Mouse (Mus musculus): ENCODE measurements around the gene Mid1.
"Not testable (repeated sequence)": the region's sequence is repeated elsewhere in the genome, so short reads cannot be mapped to it uniquely, and the experiment has no call there.

Gene Mid1

DNA sequence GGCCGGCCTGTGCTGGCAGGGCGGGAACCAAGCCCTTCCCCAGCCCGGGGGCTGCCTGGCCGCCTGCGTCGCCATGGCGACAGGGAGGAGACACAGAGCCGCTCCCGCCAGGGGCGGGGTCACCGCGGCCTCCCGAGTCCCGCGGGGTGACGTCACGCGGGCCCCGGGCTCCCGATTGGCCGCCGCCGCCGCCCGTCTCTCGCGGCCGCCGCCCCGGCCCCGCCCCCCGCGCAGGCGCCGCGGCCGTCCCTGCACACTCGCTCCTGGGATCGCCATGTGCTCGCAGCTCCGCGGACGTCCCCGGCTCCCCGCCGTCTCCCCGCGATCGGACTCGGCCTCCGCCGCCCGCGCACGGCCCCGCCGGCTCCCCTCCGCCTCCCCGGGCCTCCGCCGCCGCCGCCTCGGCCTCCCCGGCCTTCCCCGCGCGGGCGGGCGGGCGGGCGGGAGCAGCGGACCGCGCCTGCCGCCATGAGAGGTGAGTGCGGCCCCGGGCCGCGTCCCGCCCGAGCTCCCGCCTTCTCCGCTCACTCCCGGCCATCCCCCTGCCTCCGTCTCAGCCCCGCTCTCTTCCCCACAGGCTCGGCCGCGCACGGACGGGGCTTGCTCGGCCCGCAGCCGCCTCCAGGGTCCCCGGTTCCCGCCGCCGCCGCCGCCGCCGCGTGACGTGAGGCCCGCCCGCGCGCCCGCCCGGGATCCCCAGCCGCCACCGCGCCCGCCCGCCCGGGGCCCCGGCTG lies 324.2 kb downstream of the Mid1 start, which contains the start of gene Gm21887:
Gm21887 (plus strand) TSS at position 644 of the 735 bp plus-strand sequence.
- ATAC-seq (ENCODE audit: insufficient number of reproducible peaks, low FRiP score, low TSS enrichment), result peak; percentile 77

DNA sequence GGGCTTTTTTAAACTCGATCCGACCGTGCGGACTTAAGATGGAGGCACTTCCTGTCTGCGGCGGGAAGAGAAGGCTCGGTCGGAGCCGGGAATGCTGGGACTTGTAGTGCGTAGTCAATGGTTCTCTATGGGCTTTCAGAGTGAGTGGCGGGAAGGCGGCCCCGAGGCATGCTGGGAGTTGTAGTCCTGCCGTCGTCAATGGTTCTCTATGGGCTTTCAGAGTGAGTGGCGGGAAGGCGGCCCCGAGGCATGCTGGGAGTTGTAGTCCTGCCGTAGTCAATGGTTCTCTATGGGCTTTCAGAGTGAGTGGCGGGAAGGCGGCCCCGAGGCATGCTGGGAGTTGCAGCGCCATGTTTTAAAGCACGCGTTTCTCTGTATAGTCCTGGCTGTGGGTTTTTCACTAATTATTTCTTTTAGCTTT lies 324.8 kb downstream of the Mid1 start:
- ATAC-seq (ENCODE audit: insufficient number of reproducible peaks, low FRiP score, low TSS enrichment), result peak; percentile 90

DNA sequence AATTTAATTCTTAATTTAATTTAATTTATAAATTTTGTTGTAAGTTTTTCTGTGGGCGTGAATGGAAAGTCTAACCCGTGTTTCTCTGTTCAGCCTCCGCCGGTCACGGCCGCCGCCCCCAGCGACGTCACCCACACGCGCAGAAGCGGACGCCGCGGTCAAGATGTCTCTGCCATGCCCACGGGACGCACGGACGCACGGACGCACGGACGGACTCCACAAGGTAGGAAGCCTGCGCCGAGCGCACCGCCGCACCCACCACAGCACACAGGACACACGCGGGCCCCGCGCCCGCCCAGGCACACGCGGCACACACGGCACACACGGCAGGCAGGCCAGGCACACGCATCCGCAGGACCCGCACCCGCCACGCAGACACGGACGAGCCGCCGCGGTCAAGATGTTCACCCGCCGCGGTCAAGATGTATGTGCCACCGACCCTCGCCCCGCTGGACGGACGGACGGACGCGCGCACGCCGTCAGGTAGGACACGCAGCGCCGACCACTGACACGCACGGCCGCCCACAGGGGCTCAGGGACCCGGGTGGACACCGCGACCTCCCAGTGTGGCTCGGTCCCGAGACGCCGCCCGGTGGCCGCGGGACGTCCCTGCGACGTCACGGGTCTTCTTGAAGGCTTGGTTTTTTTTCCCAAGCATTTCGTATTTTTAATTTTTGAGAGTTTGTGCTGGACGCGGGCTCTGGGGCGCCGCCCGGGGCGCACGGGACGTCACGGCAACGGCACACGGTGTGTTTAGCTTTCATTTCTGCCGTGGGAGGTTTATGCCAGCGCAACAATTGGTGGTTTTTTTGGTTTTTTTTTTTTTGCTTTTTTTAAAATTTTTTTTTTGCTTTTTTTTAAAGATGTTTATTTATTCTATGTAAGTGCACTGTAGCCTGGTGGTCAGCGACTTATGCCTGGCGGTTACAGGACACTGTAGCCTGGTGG lies 325.9 kb downstream of the Mid1 start:
- ATAC-seq (ENCODE audit: insufficient number of reproducible peaks, low FRiP score, low TSS enrichment), result peak; percentile 63

DNA sequence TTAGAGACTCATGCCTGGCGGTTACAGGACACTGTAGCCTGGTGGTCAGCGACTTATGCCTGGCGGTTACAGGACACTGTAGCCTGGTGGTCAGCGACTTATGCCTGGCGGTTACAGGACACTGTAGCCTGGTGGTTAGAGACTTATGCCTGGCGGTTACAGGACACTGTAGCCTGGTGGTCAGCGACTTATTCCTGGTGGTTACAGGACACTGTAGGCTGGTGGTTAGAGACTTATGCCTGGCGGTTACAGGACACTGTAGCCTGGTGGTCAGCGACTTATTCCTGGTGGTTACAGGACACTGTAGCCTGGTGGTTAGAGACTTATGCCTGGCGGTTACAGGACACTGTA lies 326.5 kb downstream of the Mid1 start:
- ATAC-seq (ENCODE audit: insufficient number of reproducible peaks, low FRiP score, low TSS enrichment), result not testable (repeated sequence)

DNA sequence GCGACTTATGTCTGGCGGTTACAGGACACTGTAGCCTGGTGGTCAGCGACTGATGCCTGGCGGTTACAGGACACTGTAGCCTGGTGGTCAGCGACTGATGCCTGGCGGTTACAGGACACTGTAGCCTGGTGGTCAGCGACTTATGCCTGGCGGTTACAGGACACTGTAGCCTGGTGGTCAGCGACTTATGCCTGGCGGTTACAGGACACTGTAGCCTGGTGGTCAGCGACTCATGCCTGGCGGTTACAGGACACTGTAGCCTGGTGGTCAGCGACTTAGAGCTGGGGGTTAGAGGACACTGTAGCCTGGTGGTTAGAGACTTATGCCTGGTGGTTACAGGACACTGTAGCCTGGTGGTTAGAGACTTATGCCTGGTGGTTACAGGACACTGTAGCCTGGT lies 328.4 kb downstream of the Mid1 start:
- not testable (repeated sequence) for ATAC-seq (ENCODE audit: insufficient number of reproducible peaks, low FRiP score, low TSS enrichment)

DNA sequence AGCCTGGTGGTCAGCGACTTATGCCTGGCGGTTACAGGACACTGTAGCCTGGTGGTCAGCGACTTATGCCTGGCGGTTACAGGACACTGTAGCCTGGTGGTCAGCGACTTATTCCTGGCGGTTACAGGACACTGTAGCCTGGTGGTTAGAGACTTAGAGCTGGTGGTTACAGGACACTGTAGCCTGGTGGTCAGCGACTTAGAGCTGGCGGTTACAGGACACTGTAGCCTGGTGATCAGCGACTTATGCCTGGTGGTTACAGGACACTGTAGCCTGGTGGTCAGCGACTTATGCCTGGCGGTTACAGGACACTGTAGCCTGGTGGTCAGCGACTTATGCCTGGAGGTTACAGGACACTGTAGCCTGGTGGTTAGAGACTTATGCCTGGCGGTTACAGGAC lies 329.0 kb downstream of the Mid1 start:
- ATAC-seq (ENCODE audit: insufficient number of reproducible peaks, low FRiP score, low TSS enrichment), result not testable (repeated sequence)

DNA sequence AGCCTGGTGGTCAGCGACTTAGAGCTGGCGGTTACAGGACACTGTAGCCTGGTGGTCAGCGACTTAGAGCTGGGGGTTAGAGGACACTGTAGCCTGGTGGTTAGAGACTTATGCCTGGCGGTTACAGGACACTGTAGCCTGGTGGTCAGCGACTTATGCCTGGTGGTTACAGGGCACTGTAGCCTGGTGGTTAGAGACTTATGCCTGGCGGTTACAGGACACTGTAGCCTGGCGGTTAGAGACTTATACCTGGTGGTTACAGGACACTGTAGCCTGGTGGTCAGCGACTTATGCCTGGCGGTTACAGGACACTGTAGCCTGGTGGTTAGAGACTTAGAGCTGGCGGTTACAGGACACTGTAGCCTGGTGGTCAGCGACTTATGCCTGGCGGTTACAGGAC lies 330.9 kb downstream of the Mid1 start:
- not testable (repeated sequence) for ATAC-seq (ENCODE audit: insufficient number of reproducible peaks, low FRiP score, low TSS enrichment)

DNA sequence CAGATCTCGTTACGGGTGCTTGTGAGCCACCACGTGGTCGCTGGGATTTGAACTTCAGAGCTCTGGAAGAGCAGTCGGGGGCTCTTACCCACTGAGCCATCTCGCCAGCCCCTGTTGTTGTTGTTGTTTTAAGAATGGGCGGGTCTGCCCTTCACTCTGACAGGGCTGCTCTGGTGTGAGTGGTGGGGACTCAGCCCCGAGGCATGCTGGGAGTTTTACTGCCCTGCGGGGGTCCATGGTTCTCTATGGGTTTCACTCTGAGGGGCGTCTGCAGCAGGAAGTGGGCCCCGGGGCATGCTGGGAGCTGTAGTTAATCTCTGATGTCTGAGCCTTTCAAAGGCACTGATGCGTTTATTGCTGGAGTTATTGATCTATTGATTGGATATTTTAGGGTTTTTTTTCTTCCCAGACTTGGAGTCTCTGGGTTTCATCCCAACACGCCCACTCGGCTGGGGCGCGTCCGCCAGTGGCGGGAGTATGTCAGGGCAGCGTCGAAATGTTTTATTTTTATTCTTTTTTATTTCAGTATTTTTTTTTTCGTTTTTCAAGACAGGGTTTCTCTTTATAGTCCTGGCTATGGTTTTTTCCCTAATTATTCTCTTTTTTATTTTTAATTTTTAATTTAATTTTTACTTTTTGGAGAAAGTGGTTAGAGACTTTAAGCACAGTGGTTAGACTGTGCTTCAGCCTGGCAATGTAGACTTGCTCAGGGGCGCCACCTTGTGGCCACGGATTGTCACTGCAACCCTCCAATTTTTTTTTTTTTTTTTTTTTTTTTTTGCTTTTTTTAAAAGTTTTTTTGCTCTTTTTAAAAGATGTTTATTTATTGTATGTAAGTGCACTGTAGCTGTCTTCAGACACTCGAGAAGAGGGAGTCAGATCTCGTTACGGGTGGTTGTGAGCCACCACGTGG lies 332.6 kb downstream of the Mid1 start:
- ATAC-seq (ENCODE audit: insufficient number of reproducible peaks, low FRiP score, low TSS enrichment), result peak; percentile 23; the same call in 1 of the 2 replicates

DNA sequence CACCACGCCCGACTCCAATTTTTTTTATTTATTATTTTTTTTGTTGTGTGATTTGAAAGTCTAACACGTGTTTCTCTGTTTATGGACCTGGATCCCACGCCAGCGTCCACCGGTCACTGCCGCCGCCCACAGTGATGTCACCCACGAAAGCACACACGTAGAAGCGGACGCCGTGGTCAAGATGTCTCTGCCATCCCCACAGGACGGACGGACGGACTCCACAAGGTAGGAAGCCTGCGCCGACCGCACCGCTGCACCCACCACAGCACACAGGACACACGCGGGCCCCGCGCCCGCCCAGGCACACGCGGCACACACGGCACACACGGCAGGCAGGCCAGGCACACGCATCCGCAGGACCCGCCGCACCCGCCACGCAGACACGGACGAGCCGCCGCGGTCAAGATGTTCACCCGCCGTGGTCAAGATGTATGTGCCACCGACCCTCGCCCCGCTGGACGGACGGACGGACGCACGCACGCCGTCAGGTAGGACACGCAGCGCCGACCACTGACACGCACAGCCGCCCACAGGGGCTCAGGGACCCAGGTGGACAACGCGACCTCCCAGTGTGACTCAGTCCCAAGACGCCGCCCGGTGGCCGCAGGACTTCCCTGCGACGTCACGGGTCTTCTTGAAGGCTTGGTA lies 333.7 kb downstream of the Mid1 start:
- peak; percentile 95 for ATAC-seq (ENCODE audit: insufficient number of reproducible peaks, low FRiP score, low TSS enrichment)

DNA sequence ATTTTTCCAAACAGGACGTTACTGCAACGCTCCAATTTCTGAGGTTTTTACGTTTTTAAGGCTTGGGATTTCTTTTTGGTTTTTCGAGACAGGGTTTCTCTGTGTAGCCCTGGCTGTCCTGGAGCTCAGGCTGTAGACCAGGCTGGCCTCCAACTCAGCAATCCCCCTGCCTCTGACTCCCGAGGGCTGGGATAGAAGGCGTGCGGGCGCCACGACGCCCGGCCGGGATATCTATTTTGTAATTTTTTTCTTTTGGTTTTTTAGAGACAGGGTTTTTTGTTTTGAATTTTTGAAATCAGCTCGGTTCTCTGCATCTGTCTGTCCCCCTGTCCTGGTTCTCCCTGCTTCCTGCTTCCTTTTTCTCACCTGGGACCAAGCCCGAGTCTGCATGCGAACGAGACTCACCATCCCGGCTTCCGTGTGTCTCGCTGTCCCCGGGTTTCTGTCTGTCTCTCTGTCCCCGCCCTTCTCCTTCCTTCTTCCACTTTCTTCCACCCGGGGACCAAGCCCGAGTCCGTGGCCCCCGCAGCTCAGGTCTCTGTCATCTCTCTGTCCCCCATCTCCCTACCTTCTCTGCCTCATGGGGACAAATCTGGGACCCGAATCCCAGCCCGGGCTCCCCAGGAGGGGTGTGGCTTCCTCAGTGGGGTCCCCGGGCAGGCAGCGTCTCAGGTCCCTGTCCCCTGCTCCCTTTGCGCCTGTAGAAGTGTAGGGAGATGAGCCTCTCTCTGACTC lies 334.4 kb downstream of the Mid1 start:
- ATAC-seq (ENCODE audit: insufficient number of reproducible peaks, low FRiP score, low TSS enrichment), result peak; percentile 63

DNA sequence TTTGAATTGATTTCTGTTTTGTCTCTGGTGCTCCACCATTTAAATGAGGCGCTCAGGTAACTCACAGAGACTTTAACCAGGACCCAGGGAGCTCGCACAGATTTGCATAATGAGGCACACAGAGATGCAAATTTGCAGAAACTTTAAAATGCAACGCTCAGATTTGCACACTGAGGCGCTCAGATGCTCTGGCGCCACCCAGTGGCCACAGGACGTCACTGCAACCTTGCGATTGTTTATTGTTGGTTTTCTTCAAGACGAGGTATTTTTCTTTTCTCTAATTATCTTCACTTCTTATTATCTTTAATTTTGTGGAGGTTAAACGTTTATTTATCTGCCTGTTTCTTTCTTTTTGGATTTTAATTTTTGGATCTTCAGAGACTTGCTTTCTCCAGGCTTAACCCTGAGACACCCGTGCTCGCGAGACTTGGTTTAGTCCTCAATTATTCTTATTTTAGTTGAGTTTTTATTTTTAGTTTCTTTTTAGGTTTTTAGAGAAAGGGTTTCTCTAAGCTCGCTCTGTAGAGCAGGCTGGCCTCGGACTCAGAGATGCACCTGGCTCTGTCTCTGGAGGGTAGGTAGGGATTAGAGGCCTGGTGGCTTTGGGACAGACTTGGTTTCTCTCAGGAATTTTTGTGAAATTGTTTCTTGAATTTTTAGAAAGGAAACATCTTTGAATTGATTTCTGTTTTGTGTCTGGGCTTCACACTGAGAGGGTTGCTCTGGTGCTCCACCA lies 335.1 kb downstream of the Mid1 start:
- not testable (repeated sequence) for ATAC-seq (ENCODE audit: insufficient number of reproducible peaks, low FRiP score, low TSS enrichment)

DNA sequence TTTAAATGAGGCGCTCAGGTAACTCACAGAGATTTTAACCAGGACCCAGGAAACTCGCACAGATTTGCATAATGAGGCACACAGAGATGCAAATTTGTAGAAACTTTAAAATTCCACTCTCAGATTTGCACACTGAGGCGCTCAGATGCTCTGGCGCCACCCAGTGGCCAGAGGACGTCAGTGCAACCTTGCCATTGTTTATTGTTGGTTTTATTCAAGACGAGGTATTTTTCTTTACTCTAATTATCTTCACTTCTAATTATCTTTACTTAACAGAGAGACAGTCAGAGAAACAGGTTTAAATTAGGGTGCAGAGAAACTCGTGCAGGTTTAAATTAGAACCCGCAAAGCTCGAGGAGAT lies 335.7 kb downstream of the Mid1 start:
- not testable (repeated sequence) for ATAC-seq (ENCODE audit: insufficient number of reproducible peaks, low FRiP score, low TSS enrichment)

DNA sequence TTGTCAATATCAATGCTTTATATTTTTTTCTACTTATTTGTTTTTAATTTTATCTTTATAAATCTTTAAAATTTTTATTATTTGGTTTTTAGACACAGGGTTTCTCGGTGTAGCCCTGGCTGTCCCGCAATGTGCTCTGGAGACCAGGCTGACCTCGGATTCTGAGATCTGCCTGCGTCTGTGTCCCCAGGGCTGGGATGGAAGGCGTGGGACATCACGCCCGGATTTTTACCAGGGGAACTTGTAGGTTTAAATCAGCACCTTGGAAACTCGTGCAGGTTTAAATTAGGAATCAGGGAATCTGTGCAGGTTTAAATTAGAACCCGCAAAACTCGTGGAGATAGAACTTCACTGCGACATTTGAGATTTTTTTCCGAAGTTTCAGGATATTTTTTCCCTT lies 336.2 kb downstream of the Mid1 start:
- not testable (repeated sequence) for ATAC-seq (ENCODE audit: insufficient number of reproducible peaks, low FRiP score, low TSS enrichment)

DNA sequence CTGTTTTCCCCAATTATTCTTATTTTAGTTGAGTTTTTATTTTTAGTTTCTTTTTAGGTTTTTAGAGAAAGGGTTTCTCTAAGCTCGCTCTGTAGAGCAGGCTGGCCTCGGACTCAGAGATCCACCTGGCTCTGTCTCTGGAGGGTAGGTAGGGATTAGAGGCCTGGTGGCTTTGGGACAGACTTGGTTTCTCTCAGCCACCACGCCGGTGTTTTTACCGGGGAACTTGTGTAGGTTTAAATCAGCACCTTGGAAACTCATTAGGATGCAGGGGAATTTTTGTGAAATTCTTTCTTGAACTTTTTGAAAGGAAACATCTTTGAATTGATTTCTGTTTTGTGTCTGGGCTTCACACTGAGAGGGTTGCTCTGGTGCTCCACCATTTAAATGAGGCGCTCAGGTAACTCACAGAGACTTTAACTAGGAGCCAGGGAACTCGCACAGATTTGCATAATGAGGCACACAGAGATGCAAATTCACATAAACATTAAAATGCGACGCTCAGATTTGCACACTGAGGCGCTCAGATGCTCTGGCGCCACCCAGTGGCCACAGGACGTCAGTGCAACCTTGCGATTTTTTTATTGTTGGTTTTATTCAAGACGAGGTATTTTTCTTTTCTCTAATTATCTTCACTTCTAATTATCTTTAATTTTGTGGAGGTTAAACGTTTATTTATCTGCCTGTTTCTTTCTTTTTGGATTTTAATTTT lies 336.9 kb downstream of the Mid1 start:
- ATAC-seq (ENCODE audit: insufficient number of reproducible peaks, low FRiP score, low TSS enrichment), result 0 out of 2 replicates have a peak, but pooled peaks have one; percentile 10

Data from cerebellum, adult (tissue).